Mouse (Mus musculus) lung, postnatal 36 days (tissue): ENCODE measurements around the gene Orai2.
"Not testable (repeated sequence)": the region's sequence is repeated elsewhere in the genome, so short reads cannot be mapped to it uniquely, and the experiment has no call there.

Experiments
- DNase-seq: peaks from one replicate; pipeline ENCODE4 v3.0.0; 2022; ENCODE audit warnings: mixed read lengths

The Orai2 gene

GRCm38 (mm10) chr5:136135571-136136291 lies 34.8 kb downstream of the Orai2 start, which contains the start of the genes Lrwd1 and Alkbh4:
Gene Lrwd1, minus strand, starts transcription at chr5:136136074.
Gene Alkbh4, plus strand, starts transcription at chr5:136136146.
- peak; percentile 99 for DNase-seq

GRCm38 (mm10) chr5:136122165-136122564 lies 48.3 kb downstream of the Orai2 start:
- no peak for DNase-seq

- DNase-seq: no peak
Measured at GRCm38 (mm10) chr5:136116784-136117112, 53.8 kb downstream of the Orai2 start.

GRCm38 (mm10) chr5:136115891-136116783 lies 54.4 kb downstream of the Orai2 start, which contains the start of gene Polr2j:
Gene Polr2j, plus strand, starts transcription at chr5:136116631.
- peak; percentile 98 for DNase-seq

- DNase-seq: not testable (repeated sequence)
Measured at GRCm38 (mm10) chr5:136113546-136113945, 57.0 kb downstream of the Orai2 start.

GRCm38 (mm10) chr5:136109042-136109441 lies 61.5 kb downstream of the Orai2 start:
- no peak for DNase-seq

- DNase-seq: no peak
Measured at GRCm38 (mm10) chr5:136108486-136108885, 62.0 kb downstream of the Orai2 start.

- DNase-seq: no peak
Measured at GRCm38 (mm10) chr5:136104511-136104910, 66.0 kb downstream of the Orai2 start.

- peak; percentile 79 for DNase-seq
Measured at GRCm38 (mm10) chr5:136102099-136102820, 68.3 kb downstream of the Orai2 start.

- DNase-seq: no peak
Measured at GRCm38 (mm10) chr5:136098536-136098935, 72.0 kb downstream of the Orai2 start.
